Mouse (Mus musculus) lung, embryonic 14.5 days (tissue): ENCODE data around the gene Slc34a1. TPM values are rescaled to one million over a fixed set of nuclear protein-coding genes. Genes with fewer than 3 reads are reported as not detected.

Experiments
- ATAC-seq: fragments of 200-750 bp; cut with Nextera tagmentation; 2 replicates; pipeline ENCODE4 v1.8.0; 2017; ENCODE audit warnings: mild to moderate bottlenecking, moderate TSS enrichment, moderate library complexity; ENCODE audit not compliant: insufficient read depth
- DNase-seq: peaks from one replicate; pipeline ENCODE4 v3.0.0-alpha.2; 2015
- H3K27ac ChIP-seq: fragments of 300-500 bp; sonication (generic); 2 replicates; pipeline ENCODE4 v1.5.1; 2014; ENCODE audit warnings: low read depth, mild to moderate bottlenecking, moderate library complexity
- H3K27me3 ChIP-seq: fragments of 300-500 bp; sonication (generic); 2 replicates; pipeline ENCODE4 v1.6.1; 2014; ENCODE audit warnings: low read length, control low read depth; ENCODE audit not compliant: insufficient read depth
- H3K36me3 ChIP-seq: fragments of 300-500 bp; sonication (generic); 2 replicates; pipeline ENCODE4 v1.6.1; 2014; ENCODE audit warnings: control low read depth; ENCODE audit not compliant: insufficient read depth
- H3K4me1 ChIP-seq: fragments of 300-500 bp; sonication (generic); 2 replicates; pipeline ENCODE4 v1.6.1; 2014; ENCODE audit warnings: antibody characterized with exemption, control low read depth; ENCODE audit not compliant: insufficient read depth
- H3K4me2 ChIP-seq: fragments of 300-500 bp; sonication (generic); 2 replicates; pipeline ENCODE4 v1.6.1; 2014; ENCODE audit warnings: mild to moderate bottlenecking
- H3K4me3 ChIP-seq: fragments of 300-500 bp; sonication (generic); 2 replicates; pipeline ENCODE4 v1.5.1; 2014; ENCODE audit warnings: low read depth, low read length
- H3K9ac ChIP-seq: fragments of 300-500 bp; sonication (generic); 2 replicates; pipeline ENCODE4 v1.6.1; 2014
- H3K9me3 ChIP-seq: fragments of 300-500 bp; sonication (generic); 2 replicates; pipeline ENCODE4 v1.6.1; 2016; ENCODE audit warnings: low read depth, low read length, control low read depth
- CTCF ChIP-seq: IDR thresholded peaks from 2 replicates; pipeline ENCODE4 v1.5.1; 2016; ENCODE audit warnings: antibody characterized with exemption, low read depth
- WGBS: fragments of 180-500 bp; shearing (Covaris S2); extraction: QIAGEN DNeasy Blood & Tissue Kit; methylation state at CpG from one replicate; pipeline ENCODE4 v1.1.7; 2014; 5-methylcytosine and 5-hydroxymethylcytosine counted together
- polyA plus RNA-seq: library from polyadenylated mRNA; unstranded; fragments of >200 nt; fragmentation: Nextera tagmentation; extraction: Ambion mirVana; gene quantifications from 2 replicates; pipeline ENCODE4 v1.2.1, GENCODE M21; 2014

The Slc34a1 gene
- polyA plus RNA-seq, 1 experiment from 2014 or later, result not detected

- H3K27ac ChIP-seq, result no peak overlapping the region
- peaks cover 12% of the 10 kb centered on the region; the same call in 1 of the 2 replicates for H3K27me3 ChIP-seq
- no peak for TF ChIP-seq CTCF
- no peaks in the 10 kb centered on the region for H3K9me3 ChIP-seq
- no peak overlapping the region for H3K4me3 ChIP-seq
- no peaks in the 10 kb centered on the region for H3K4me1 ChIP-seq
- no peak overlapping the region for H3K9ac ChIP-seq
- DNase-seq, result no peak
- 80% methylated on average over 12 of the region's 12 CpGs for WGBS
- no peak for ATAC-seq
- H3K36me3 ChIP-seq, result no peaks in the 10 kb centered on the region
- H3K4me2 ChIP-seq, result no peak overlapping the region
Observed at GRCm38 (mm10) chr13:55413333-55413732, 15.3 kb downstream of the Slc34a1 start.

- no peaks in the 10 kb centered on the region for H3K9me3 ChIP-seq
- 6% methylated on average over 41 of the region's 41 CpGs for WGBS
- peak within 1 kb of the TSS; percentile 47 for H3K9ac ChIP-seq
- H3K4me2 ChIP-seq, result peak within 1 kb of the TSS; percentile 65
- peak within 1 kb of the TSS; percentile 35 for H3K4me3 ChIP-seq
- H3K4me1 ChIP-seq, result no peaks in the 10 kb centered on the region
- H3K27ac ChIP-seq, result no peak within 1 kb of the TSS
- H3K36me3 ChIP-seq, result no peaks in the 10 kb centered on the region
- no peak for TF ChIP-seq CTCF
- peaks cover 24% of the 10 kb centered on the region for H3K27me3 ChIP-seq
- DNase-seq (peak; percentile 93), ATAC-seq (peak; percentile 72)
Observed at GRCm38 (mm10) chr13:55414743-55415380, 16.9 kb downstream of the Slc34a1 start, which contains the start of gene Pfn3. Pfn3 (minus strand) TSS chr13:55415232.

- Histone ChIP-seq H3K9ac (no peak overlapping the region), H3K36me3 (no peaks in the 10 kb centered on the region), H3K4me1 (no peaks in the 10 kb centered on the region), H3K27me3 (peaks cover 48% of the 10 kb centered on the region), H3K9me3 (no peaks in the 10 kb centered on the region), H3K27ac (no peak overlapping the region), H3K4me3 (no peak overlapping the region), H3K4me2 (peak overlapping the region; percentile 20; the same call in 1 of the 2 replicates)
- 11% methylated on average over 12 of the region's 12 CpGs for WGBS
- peak; percentile 91 for TF ChIP-seq CTCF
- peak; percentile 64; the same call in 1 of the 2 replicates for ATAC-seq
- peak; percentile 91 for DNase-seq
Observed at GRCm38 (mm10) chr13:55418004-55418403, 20.0 kb downstream of the Slc34a1 start.

- Histone ChIP-seq H3K4me2 (no peak overlapping the region), H3K4me1 (no peaks in the 10 kb centered on the region), H3K27ac (no peak overlapping the region), H3K36me3 (no peaks in the 10 kb centered on the region), H3K9me3 (no peaks in the 10 kb centered on the region), H3K9ac (no peak overlapping the region), H3K4me3 (no peak overlapping the region), H3K27me3 (peaks cover 41% of the 10 kb centered on the region)
- ATAC-seq (no peak), DNase-seq (no peak)
- WGBS, result 72% methylated on average over 5 of the region's 5 CpGs
- TF ChIP-seq CTCF, result no peak
Observed at GRCm38 (mm10) chr13:55419142-55419541, 21.2 kb downstream of the Slc34a1 start.

- Histone ChIP-seq H3K4me1 (no peaks in the 10 kb centered on the region), H3K27me3 (peaks cover 41% of the 10 kb centered on the region), H3K9ac (no peak overlapping the region), H3K36me3 (no peaks in the 10 kb centered on the region), H3K27ac (no peak overlapping the region), H3K4me3 (peak overlapping the region; percentile 20), H3K4me2 (peak overlapping the region; percentile 47), H3K9me3 (no peaks in the 10 kb centered on the region)
- DNase-seq, result no peak
- WGBS, result 22% methylated on average over 51 of the region's 51 CpGs
- 0 out of 2 replicates have a peak, but pooled peaks have one; percentile 16 for ATAC-seq
- TF ChIP-seq CTCF, result peak; percentile 33; the same call in 1 of the 2 replicates
Observed at GRCm38 (mm10) chr13:55420018-55420932, 22.3 kb downstream of the Slc34a1 start.

- H3K36me3 ChIP-seq, result no peaks in the 10 kb centered on the region
- H3K27me3 ChIP-seq, result peaks cover 41% of the 10 kb centered on the region
- H3K9ac ChIP-seq, result 0 out of 2 replicates have a peak overlapping the region, but pooled peaks have one; percentile 35
- peak overlapping the region; percentile 20 for H3K4me3 ChIP-seq
- no peaks in the 10 kb centered on the region for H3K4me1 ChIP-seq
- H3K27ac ChIP-seq, result no peak overlapping the region
- no peaks in the 10 kb centered on the region for H3K9me3 ChIP-seq
- WGBS, result 8% methylated on average over 35 of the region's 35 CpGs
- peak overlapping the region; percentile 47 for H3K4me2 ChIP-seq
- ATAC-seq, result peak; percentile 84
- DNase-seq, result peak; percentile 81
- TF ChIP-seq CTCF, result peak; percentile 84
Observed at GRCm38 (mm10) chr13:55420933-55421800, 23.2 kb downstream of the Slc34a1 start.
